Mouse (Mus musculus): ENCODE data around the gene Rpl27a. TPM values are rescaled to one million over a fixed set of nuclear protein-coding genes. Genes with fewer than 3 reads are reported as not detected.

Gene Rpl27a
- polyA plus RNA-seq, 1 experiment from 2014 or later: 76.6 TPM

DNA sequence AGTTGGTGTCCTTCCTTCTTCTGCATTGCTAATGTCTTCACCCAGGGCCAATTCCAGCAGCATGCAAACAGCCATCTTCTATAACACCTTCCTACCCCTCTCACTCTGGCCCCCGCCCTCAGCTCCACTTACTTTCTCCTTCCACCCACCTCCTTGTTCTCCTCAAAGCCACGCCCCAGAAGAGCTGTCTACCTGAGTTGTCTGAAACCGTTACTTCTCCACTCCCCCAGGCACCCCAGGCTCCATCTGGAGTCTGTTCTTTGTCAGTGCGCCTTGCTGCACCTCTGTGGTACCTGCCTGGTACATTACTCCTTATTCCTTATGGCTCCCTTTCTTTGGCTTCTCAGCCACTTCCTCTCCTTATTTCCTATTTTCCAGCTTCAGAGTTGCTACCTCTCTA is 14.2 kb downstream of the Rpl27a start:
- no peak overlapping the region for H3K4me2 ChIP-seq (ENCODE audit: low read length)
- no peaks in the 10 kb centered on the region for H3K9me3 ChIP-seq (ENCODE audit: control insufficient read depth, low read length)
- H3K27me3 ChIP-seq (replicated peaks; ENCODE audit: control insufficient read depth, insufficient read depth, low read length): no peaks in the 10 kb centered on the region
- H3K4me3 ChIP-seq (replicated peaks; ENCODE audit: low read length): no peak overlapping the region
- H3K36me3 ChIP-seq (ENCODE audit: control insufficient read depth, insufficient read depth): no peaks in the 10 kb centered on the region
- no peak overlapping the region for H3K27ac ChIP-seq (ENCODE audit: low read length)
- no peak for ATAC-seq
- no peak overlapping the region for H3K9ac ChIP-seq (replicated peaks; ENCODE audit: low read depth, low read length)
- WGBS: 82% methylated on average over 4 of the region's 4 CpGs
- peaks cover 8% of the 10 kb centered on the region for H3K4me1 ChIP-seq (replicated peaks; ENCODE audit: control insufficient read depth, insufficient read depth, low read length)

DNA sequence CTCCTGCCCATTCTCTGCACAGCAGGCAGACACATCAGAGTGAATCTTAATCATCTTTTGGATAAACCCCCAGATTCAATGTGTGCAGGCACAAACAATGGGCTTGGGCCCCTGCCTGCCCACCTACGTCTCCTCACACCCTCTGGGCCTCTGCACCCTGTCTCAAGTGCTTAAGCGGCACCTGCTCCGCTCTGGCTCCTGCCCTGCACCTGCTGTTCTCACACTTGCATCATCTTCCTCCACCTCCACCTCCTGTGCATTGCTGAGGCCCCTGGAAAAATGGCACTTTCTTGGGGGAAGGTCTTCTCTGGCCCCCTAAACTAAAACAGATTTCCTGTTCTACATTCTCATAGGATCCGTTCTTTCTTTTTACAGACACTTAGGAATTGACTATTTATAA is 14.9 kb downstream of the Rpl27a start:
- H3K27me3 ChIP-seq (replicated peaks; ENCODE audit: control insufficient read depth, insufficient read depth, low read length): no peaks in the 10 kb centered on the region
- no peak overlapping the region for H3K9ac ChIP-seq (replicated peaks; ENCODE audit: low read depth, low read length)
- 68% methylated on average over 4 of the region's 4 CpGs for WGBS
- peaks cover 8% of the 10 kb centered on the region for H3K4me1 ChIP-seq (replicated peaks; ENCODE audit: control insufficient read depth, insufficient read depth, low read length)
- ATAC-seq: no peak
- H3K4me3 ChIP-seq (replicated peaks; ENCODE audit: low read length): no peak overlapping the region
- H3K4me2 ChIP-seq (ENCODE audit: low read length): no peak overlapping the region
- no peaks in the 10 kb centered on the region for H3K9me3 ChIP-seq (ENCODE audit: control insufficient read depth, low read length)
- H3K36me3 ChIP-seq (ENCODE audit: control insufficient read depth, insufficient read depth): no peaks in the 10 kb centered on the region
- no peak overlapping the region for H3K27ac ChIP-seq (ENCODE audit: low read length)

GRCm38 (mm10) chr7:109534921-109535320 is 16.0 kb downstream of the Rpl27a start:
- Histone ChIP-seq H3K27ac (ENCODE audit: low read length) (no peak overlapping the region), H3K4me3 (replicated peaks; ENCODE audit: low read length) (no peak overlapping the region), H3K4me1 (replicated peaks; ENCODE audit: control insufficient read depth, insufficient read depth, low read length) (peaks cover 8% of the 10 kb centered on the region), H3K9me3 (ENCODE audit: control insufficient read depth, low read length) (no peaks in the 10 kb centered on the region), H3K27me3 (replicated peaks; ENCODE audit: control insufficient read depth, insufficient read depth, low read length) (no peaks in the 10 kb centered on the region), H3K36me3 (ENCODE audit: control insufficient read depth, insufficient read depth) (no peaks in the 10 kb centered on the region), H3K4me2 (ENCODE audit: low read length) (no peak overlapping the region), H3K9ac (replicated peaks; ENCODE audit: low read depth, low read length) (no peak overlapping the region)
- WGBS: 96% methylated on average over 3 of the region's 3 CpGs
- ATAC-seq: no peak

DNA sequence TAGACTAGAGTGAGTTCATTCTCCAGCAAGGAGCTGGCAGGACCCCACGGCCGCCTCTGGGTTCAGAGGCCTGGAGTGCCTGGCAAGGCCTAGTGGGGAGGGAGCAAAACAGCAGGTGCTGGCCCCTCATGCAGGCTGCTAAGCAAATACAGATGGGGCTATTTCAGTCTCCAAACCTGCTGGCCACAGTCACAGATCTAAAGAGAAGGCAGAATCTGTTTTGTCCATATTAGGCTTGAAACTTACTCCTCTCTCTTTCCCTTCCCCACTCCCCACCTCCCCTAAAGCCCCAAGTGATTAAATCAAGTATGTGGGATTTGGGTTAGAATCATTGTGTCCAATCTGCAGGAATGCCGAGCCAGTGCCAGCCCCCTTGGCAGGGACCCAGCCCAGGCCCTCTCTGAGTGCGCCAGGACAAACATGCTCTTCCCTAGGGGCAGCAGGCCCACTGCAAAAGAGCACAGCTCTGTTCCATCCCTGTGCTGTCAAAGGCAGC is 17.6 kb downstream of the Rpl27a start:
- Histone ChIP-seq H3K4me3 (replicated peaks; ENCODE audit: low read length) (no peak overlapping the region), H3K4me2 (ENCODE audit: low read length) (no peak overlapping the region), H3K9me3 (ENCODE audit: control insufficient read depth, low read length) (no peaks in the 10 kb centered on the region), H3K27me3 (replicated peaks; ENCODE audit: control insufficient read depth, insufficient read depth, low read length) (no peaks in the 10 kb centered on the region), H3K27ac (ENCODE audit: low read length) (peak overlapping the region; percentile 46), H3K4me1 (replicated peaks; ENCODE audit: control insufficient read depth, insufficient read depth, low read length) (peaks cover 8% of the 10 kb centered on the region), H3K36me3 (ENCODE audit: control insufficient read depth, insufficient read depth) (no peaks in the 10 kb centered on the region), H3K9ac (replicated peaks; ENCODE audit: low read depth, low read length) (no peak overlapping the region)
- peak; percentile 92 for ATAC-seq
- WGBS: 14% methylated on average over 4 of the region's 4 CpGs

DNA sequence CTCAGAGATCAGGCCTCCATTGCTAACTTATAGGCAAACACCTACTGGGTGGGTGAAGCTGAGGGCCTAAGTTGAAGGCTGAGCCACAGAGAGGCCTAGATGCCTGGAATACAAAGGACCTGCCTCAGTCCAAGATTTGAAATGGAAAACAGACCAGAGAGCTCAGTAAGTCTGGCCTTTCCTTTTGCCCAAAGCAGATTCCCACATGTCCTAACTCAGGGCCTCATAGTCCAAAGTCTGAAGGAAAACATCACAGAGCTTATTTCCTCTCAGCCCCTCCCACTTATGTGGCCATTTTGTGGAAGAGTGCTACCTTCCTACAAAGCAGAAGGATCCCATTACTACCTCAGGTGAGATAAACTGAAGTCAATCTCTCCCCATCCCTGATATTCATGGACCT is 22.0 kb downstream of the Rpl27a start:
- Histone ChIP-seq H3K4me2 (ENCODE audit: low read length) (no peak overlapping the region), H3K27me3 (replicated peaks; ENCODE audit: control insufficient read depth, insufficient read depth, low read length) (no peaks in the 10 kb centered on the region), H3K9ac (replicated peaks; ENCODE audit: low read depth, low read length) (no peak overlapping the region), H3K36me3 (ENCODE audit: control insufficient read depth, insufficient read depth) (no peaks in the 10 kb centered on the region), H3K4me3 (replicated peaks; ENCODE audit: low read length) (no peak overlapping the region), H3K9me3 (ENCODE audit: control insufficient read depth, low read length) (no peaks in the 10 kb centered on the region), H3K4me1 (replicated peaks; ENCODE audit: control insufficient read depth, insufficient read depth, low read length) (peaks cover 8% of the 10 kb centered on the region), H3K27ac (ENCODE audit: low read length) (no peak overlapping the region)
- no peak for ATAC-seq

GRCm38 (mm10) chr7:109541609-109542363 is 22.8 kb downstream of the Rpl27a start:
- Histone ChIP-seq H3K4me1 (replicated peaks; ENCODE audit: control insufficient read depth, insufficient read depth, low read length) (peaks cover under 1% of the 10 kb centered on the region), H3K4me3 (replicated peaks; ENCODE audit: low read length) (no peak overlapping the region), H3K4me2 (ENCODE audit: low read length) (no peak overlapping the region), H3K36me3 (ENCODE audit: control insufficient read depth, insufficient read depth) (no peaks in the 10 kb centered on the region), H3K27me3 (replicated peaks; ENCODE audit: control insufficient read depth, insufficient read depth, low read length) (no peaks in the 10 kb centered on the region), H3K9me3 (ENCODE audit: control insufficient read depth, low read length) (no peaks in the 10 kb centered on the region), H3K27ac (ENCODE audit: low read length) (no peak overlapping the region), H3K9ac (replicated peaks; ENCODE audit: low read depth, low read length) (no peak overlapping the region)
- WGBS: 94% methylated on average over 10 of the region's 10 CpGs
- ATAC-seq: no peak

- H3K4me3 ChIP-seq (replicated peaks; ENCODE audit: low read length): no peak overlapping the region
- H3K36me3 ChIP-seq (ENCODE audit: control insufficient read depth, insufficient read depth): no peaks in the 10 kb centered on the region
- ATAC-seq: no peak
- H3K4me2 ChIP-seq (ENCODE audit: low read length): no peak overlapping the region
- H3K9ac ChIP-seq (replicated peaks; ENCODE audit: low read depth, low read length): no peak overlapping the region
- no peaks in the 10 kb centered on the region for H3K9me3 ChIP-seq (ENCODE audit: control insufficient read depth, low read length)
- H3K4me1 ChIP-seq (replicated peaks; ENCODE audit: control insufficient read depth, insufficient read depth, low read length): no peaks in the 10 kb centered on the region
- H3K27me3 ChIP-seq (replicated peaks; ENCODE audit: control insufficient read depth, insufficient read depth, low read length): no peaks in the 10 kb centered on the region
- WGBS: 87% methylated on average over 3 of the region's 3 CpGs
- no peak overlapping the region for H3K27ac ChIP-seq (ENCODE audit: low read length)
Observed at GRCm38 (mm10) chr7:109542364-109542628, 23.3 kb downstream of the Rpl27a start.

DNA sequence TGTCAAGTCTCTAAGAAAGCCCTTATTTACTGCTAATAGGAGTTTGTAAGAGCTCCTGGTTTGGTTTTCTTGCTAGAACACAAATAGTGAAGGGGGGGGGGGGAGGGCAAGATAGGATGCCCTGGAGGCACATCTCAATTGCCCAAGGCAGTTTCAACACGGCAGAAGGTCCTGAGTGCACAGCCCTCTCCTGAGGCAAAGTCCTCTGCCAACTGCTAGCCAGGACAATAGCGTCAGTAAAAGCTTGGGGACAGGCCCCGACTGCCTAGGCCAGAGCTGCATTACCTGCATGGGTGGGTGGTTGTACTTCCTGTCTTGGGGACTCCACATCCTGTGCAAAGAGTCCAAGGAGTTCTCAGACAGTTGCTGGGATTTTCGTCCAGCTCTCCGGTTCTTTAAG is 25.8 kb downstream of the Rpl27a start:
- Histone ChIP-seq H3K36me3 (ENCODE audit: control insufficient read depth, insufficient read depth) (no peaks in the 10 kb centered on the region), H3K27ac (ENCODE audit: low read length) (no peak overlapping the region), H3K4me3 (replicated peaks; ENCODE audit: low read length) (no peak overlapping the region), H3K4me1 (replicated peaks; ENCODE audit: control insufficient read depth, insufficient read depth, low read length) (no peaks in the 10 kb centered on the region), H3K27me3 (replicated peaks; ENCODE audit: control insufficient read depth, insufficient read depth, low read length) (no peaks in the 10 kb centered on the region), H3K9me3 (ENCODE audit: control insufficient read depth, low read length) (no peaks in the 10 kb centered on the region), H3K9ac (replicated peaks; ENCODE audit: low read depth, low read length) (no peak overlapping the region), H3K4me2 (ENCODE audit: low read length) (no peak overlapping the region)
- no peak for ATAC-seq
- WGBS: 69% methylated on average over 5 of the region's 5 CpGs

DNA sequence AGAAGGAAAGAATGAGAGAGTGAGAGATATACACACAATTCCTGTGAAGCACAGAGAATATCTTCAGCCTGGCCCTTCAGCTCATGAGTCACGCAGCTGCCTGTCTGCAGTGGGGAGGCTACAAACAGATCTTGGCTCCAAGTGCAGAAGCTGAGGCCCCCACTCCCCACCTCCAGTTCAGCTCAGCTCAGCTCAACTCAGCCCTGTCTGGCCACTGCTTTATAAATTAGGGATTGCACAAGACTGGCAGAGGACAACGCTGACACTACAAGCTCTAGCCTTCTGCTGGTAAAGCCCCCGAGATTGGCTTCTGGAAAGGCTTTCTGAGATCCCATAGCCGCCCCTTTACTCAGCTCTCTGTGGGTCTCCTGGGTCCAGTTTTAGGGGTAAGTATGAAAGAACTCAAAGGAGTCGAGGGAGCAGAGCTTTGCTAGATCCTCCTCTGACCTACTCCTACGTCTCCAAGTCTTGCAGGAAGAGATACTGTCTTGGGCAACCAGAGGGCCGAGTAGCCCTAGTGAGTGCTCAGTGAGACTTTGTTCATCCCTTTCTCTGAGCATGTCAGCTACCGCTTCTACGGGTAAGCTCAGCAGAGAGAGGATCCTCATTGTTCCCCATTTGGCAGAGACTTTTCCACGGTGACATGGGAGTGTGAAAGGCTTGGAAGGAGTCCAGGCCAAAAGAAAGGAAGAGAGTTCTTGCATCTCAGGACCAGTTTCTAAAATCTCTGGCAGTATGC is 26.5 kb downstream of the Rpl27a start:
- Histone ChIP-seq H3K27ac (ENCODE audit: low read length) (no peak overlapping the region), H3K9ac (replicated peaks; ENCODE audit: low read depth, low read length) (no peak overlapping the region), H3K4me1 (replicated peaks; ENCODE audit: control insufficient read depth, insufficient read depth, low read length) (no peaks in the 10 kb centered on the region), H3K27me3 (replicated peaks; ENCODE audit: control insufficient read depth, insufficient read depth, low read length) (no peaks in the 10 kb centered on the region), H3K9me3 (ENCODE audit: control insufficient read depth, low read length) (no peaks in the 10 kb centered on the region), H3K36me3 (ENCODE audit: control insufficient read depth, insufficient read depth) (no peaks in the 10 kb centered on the region), H3K4me2 (ENCODE audit: low read length) (no peak overlapping the region), H3K4me3 (replicated peaks; ENCODE audit: low read length) (no peak overlapping the region)
- WGBS: 64% methylated on average over 10 of the region's 10 CpGs
- ATAC-seq: no peak
